Mouse (Mus musculus): ENCODE data around the gene Mapkap1.

GRCm38 (mm10) chr2:34487281-34487680 is 80.7 kb downstream of the Mapkap1 start:
- TF ChIP-seq POLR2A (IDR thresholded peaks at IDR 0.05; ENCODE audit: insufficient read length, low read depth) (no peak), POLR2AphosphoS2 (IDR thresholded peaks at IDR 0.05; ENCODE audit: insufficient read length, low read depth) (no peak), REST (IDR thresholded peaks at IDR 0.05; ENCODE audit: insufficient read depth, insufficient read length) (no peak), MYOG (IDR thresholded peaks at IDR 0.05; ENCODE audit: control insufficient read depth in 1 of 3, insufficient read depth in 1 of 3, insufficient read length in 2 of 3, low read depth in 2 of 3) (no peak), MYOD1 (IDR thresholded peaks at IDR 0.05; ENCODE audit: control insufficient read depth in 1 of 3, insufficient read length in 2 of 3, low read depth in 2 of 3) (no peak), E2F4 (IDR thresholded peaks at IDR 0.05; ENCODE audit: insufficient read depth) (no peak), CEBPB (IDR thresholded peaks at IDR 0.05; ENCODE audit: insufficient read depth, poor library complexity, severe bottlenecking) (no peak), TCF3 (IDR thresholded peaks at IDR 0.05; ENCODE audit: insufficient read length, low read depth) (no peak), MAX (IDR thresholded peaks at IDR 0.05; ENCODE audit: low read depth) (no peak), USF1 (IDR thresholded peaks at IDR 0.05; ENCODE audit: low read depth) (no peak), SRF (IDR thresholded peaks at IDR 0.05; ENCODE audit: control insufficient read depth, insufficient read length, low read depth) (no peak)
